Mouse (Mus musculus) CH12.LX (cell line): ENCODE measurements around the gene Arid5b. TPM values are rescaled to one million over a fixed set of nuclear protein-coding genes. Genes with fewer than 3 reads are reported as not detected.

Experiments
- DNase-seq: peaks from one replicate; pipeline ENCODE4 v3.0.0-alpha.2; 2013; ENCODE audit errors: extremely low read depth
- H3K27ac ChIP-seq: 2 replicates; pipeline ENCODE4 v1.5.1; 2012; ENCODE audit warnings: low read depth, mild to moderate bottlenecking, control low read depth, moderate library complexity; ENCODE audit not compliant: insufficient read depth
- H3K27me3 ChIP-seq: replicated peaks from 2 replicates; pipeline ENCODE3; 2012; ENCODE audit warnings: inconsistent platforms
- H3K36me3 ChIP-seq, 2 experiments: replicated peaks in 1 of 2; 2 replicates each; pipeline versions ENCODE3 to v1.6.1; 2012; ENCODE audit warnings: inconsistent platforms in 1 of 2, low read length in 1 of 2, mild to moderate bottlenecking in 1 of 2, mixed read lengths in 1 of 2, moderate library complexity in 1 of 2; ENCODE audit not compliant: control insufficient read depth in 1 of 2, insufficient read depth in 1 of 2
- H3K4me1 ChIP-seq, 2 experiments: 2 replicates each; pipeline ENCODE4 v1.6.1; 2012; ENCODE audit warnings: inconsistent platforms in 1 of 2, moderate library complexity in 1 of 2; ENCODE audit not compliant: insufficient read depth in 2 of 2, control insufficient read depth in 1 of 2
- H3K4me2 ChIP-seq: 2 replicates; pipeline ENCODE4 v1.6.1; 2012; ENCODE audit warnings: low read depth, mild to moderate bottlenecking, control low read depth; ENCODE audit not compliant: poor library complexity, insufficient read depth, severe bottlenecking
- H3K4me3 ChIP-seq, 3 experiments: fragments of 150-350 bp in 1 of 3; sonication (generic) in 1 of 3; replicated peaks in 1 of 3; 2 replicates each; pipeline versions ENCODE3 to v1.5.1; 2011 to 2012; ENCODE audit warnings: low read depth in 2 of 3, low read length in 2 of 3, mild to moderate bottlenecking in 2 of 3, moderate library complexity in 2 of 3, control low read depth in 1 of 3, improper control_type of control experiment in 1 of 3, inconsistent platforms in 1 of 3, mixed read lengths in 1 of 3; ENCODE audit not compliant: poor library complexity in 1 of 3
- H3K79me2 ChIP-seq: replicated peaks from 2 replicates; pipeline ENCODE4 v1.6.1; 2012; ENCODE audit warnings: mild to moderate bottlenecking, moderate library complexity; ENCODE audit not compliant: control insufficient read depth, poor library complexity, insufficient read depth, severe bottlenecking; ENCODE audit errors: extremely low read depth
- H3K9ac ChIP-seq: 2 replicates; pipeline ENCODE4 v1.6.1; 2012; ENCODE audit warnings: low read depth, mild to moderate bottlenecking, control low read depth, moderate library complexity; ENCODE audit not compliant: insufficient read depth
- H3K9me3 ChIP-seq: replicated peaks from 2 replicates; pipeline ENCODE3; 2012; ENCODE audit warnings: low read length, inconsistent platforms, mixed read lengths
- BHLHE40 ChIP-seq: IDR thresholded peaks from 2 replicates; pipeline ENCODE4 v1.6.1; 2011; ENCODE audit warnings: mild to moderate bottlenecking, low read depth, low read length, improper control_type of control experiment
- CHD2 ChIP-seq: IDR thresholded peaks from 2 replicates; pipeline ENCODE4 v1.6.1; 2011; ENCODE audit warnings: low read length, improper control_type of control experiment
- CTCF ChIP-seq, 2 experiments: IDR thresholded peaks in 1 of 2; conservative IDR thresholded peaks in 1 of 2; 2 replicates each; pipeline ENCODE4 v1.5.1; 2011 to 2012; ENCODE audit warnings: low read depth in 2 of 2, low read length in 2 of 2, improper control_type of control experiment in 1 of 2, inconsistent platforms in 1 of 2, mild to moderate bottlenecking in 1 of 2, moderate library complexity in 1 of 2
- ELF1 ChIP-seq: IDR thresholded peaks from 2 replicates; pipeline ENCODE4 v1.6.1; 2014; ENCODE audit warnings: low read depth, mild to moderate bottlenecking, inconsistent platforms, low read length, improper control_type of control experiment
- ETS1 ChIP-seq: conservative IDR thresholded peaks from 2 replicates; pipeline ENCODE4 v1.6.1; 2012; ENCODE audit warnings: low read depth, mild to moderate bottlenecking, inconsistent platforms, low read length, improper control_type of control experiment, moderate library complexity
- HCFC1 ChIP-seq: IDR thresholded peaks from 2 replicates; pipeline ENCODE4 v1.6.1; 2012; ENCODE audit warnings: low read depth, mild to moderate bottlenecking, inconsistent platforms, low read length, improper control_type of control experiment
- IRF4 ChIP-seq: IDR thresholded peaks from 2 replicates; pipeline ENCODE4 v1.6.1; 2014; ENCODE audit warnings: low read depth, mild to moderate bottlenecking, inconsistent platforms, low read length, improper control_type of control experiment
- JUN ChIP-seq: IDR thresholded peaks from 2 replicates; pipeline ENCODE4 v1.6.1; 2011; ENCODE audit warnings: low read depth, mild to moderate bottlenecking, low read length, improper control_type of control experiment, moderate library complexity; ENCODE audit not compliant: insufficient read depth
- MAX ChIP-seq: IDR thresholded peaks from 2 replicates; pipeline ENCODE4 v1.6.1; 2011; ENCODE audit warnings: low read length, improper control_type of control experiment
- MEF2A ChIP-seq: IDR thresholded peaks from 2 replicates; pipeline ENCODE4 v1.6.1; 2014; ENCODE audit warnings: low read depth, mild to moderate bottlenecking, inconsistent platforms, low read length, improper control_type of control experiment, borderline replicate concordance
- MXI1 ChIP-seq: IDR thresholded peaks from 2 replicates; pipeline ENCODE4 v1.6.1; 2011; ENCODE audit warnings: mild to moderate bottlenecking, low read depth, low read length, improper control_type of control experiment
- MYC ChIP-seq: IDR thresholded peaks from 2 replicates; pipeline ENCODE4 v1.6.1; 2011; ENCODE audit warnings: low read depth, mild to moderate bottlenecking, improper control_type of control experiment, low read length
- NELFE ChIP-seq: IDR thresholded peaks from 2 replicates; pipeline ENCODE4 v1.6.1; 2011; ENCODE audit warnings: low read depth, low read length, improper control_type of control experiment
- PAX5 ChIP-seq: IDR thresholded peaks from 2 replicates; pipeline ENCODE4 v1.6.1; 2012; ENCODE audit warnings: low read length, inconsistent platforms, mixed read lengths
- POLR2A ChIP-seq: IDR thresholded peaks from 2 replicates; pipeline ENCODE4 v1.6.1; 2011; ENCODE audit warnings: low read depth, mild to moderate bottlenecking, improper control_type of control experiment, low read length
- POLR2AphosphoS2 ChIP-seq: IDR thresholded peaks from 2 replicates; pipeline ENCODE4 v1.6.1; 2011; ENCODE audit warnings: low read depth, low read length, improper control_type of control experiment
- SIN3A ChIP-seq: IDR thresholded peaks from 2 replicates; pipeline ENCODE4 v1.6.1; 2012; ENCODE audit warnings: low read length, improper control_type of control experiment, inconsistent platforms
- SMC3 ChIP-seq: IDR thresholded peaks from 2 replicates; pipeline ENCODE4 v1.6.1; 2011; ENCODE audit warnings: low read depth, low read length, improper control_type of control experiment
- TBP ChIP-seq: conservative IDR thresholded peaks from 2 replicates; pipeline ENCODE4 v1.6.1; 2011; ENCODE audit warnings: low read depth, low read length, improper control_type of control experiment
- TCF12 ChIP-seq: IDR thresholded peaks from 2 replicates; pipeline ENCODE4 v1.6.1; 2014; ENCODE audit warnings: low read depth, mild to moderate bottlenecking, inconsistent platforms, low read length, improper control_type of control experiment
- USF1 ChIP-seq: IDR thresholded peaks from 2 replicates; pipeline ENCODE4 v1.6.1; 2014; ENCODE audit warnings: low read depth, mild to moderate bottlenecking, inconsistent platforms, low read length, improper control_type of control experiment
- USF2 ChIP-seq: conservative IDR thresholded peaks from 2 replicates; pipeline ENCODE4 v1.6.1; 2011; ENCODE audit warnings: low read depth, low read length, improper control_type of control experiment
- ZC3H11A ChIP-seq: IDR thresholded peaks from 2 replicates; pipeline ENCODE4 v1.6.1; 2012; ENCODE audit warnings: low read depth, mild to moderate bottlenecking, inconsistent platforms, low read length, improper control_type of control experiment
- ZMIZ1 ChIP-seq: IDR thresholded peaks from 2 replicates; pipeline ENCODE4 v1.6.1; 2012; ENCODE audit warnings: low read depth, mild to moderate bottlenecking, inconsistent platforms, low read length, improper control_type of control experiment
- ZNF384 ChIP-seq: IDR thresholded peaks from 2 replicates; pipeline ENCODE4 v1.6.1; 2012; ENCODE audit warnings: low read depth, low read length, improper control_type of control experiment, inconsistent platforms
- dilution Hi-C: fragments of 300-500 bp; cut with MboI; formaldehyde crosslinking; loops from 2 replicates; pipeline ENCODE4 v1.14.3; 2020; ENCODE audit warnings: low sequenced_read_pairs; ENCODE audit not compliant: extremely low pct_unique_long_range_greater_than_20kb, extremely low pct_ligation_motif_present
- in situ Hi-C: fragments of 300-500 bp; cut with MboI; formaldehyde crosslinking; loops from 3 replicates; pipeline ENCODE4 v1.14.3; 2019; ENCODE audit warnings: low sequenced_read_pairs, low pct_ligation_motif_present, low pct_unique_long_range_greater_than_20kb, mixed read lengths
- polyA plus RNA-seq: library from polyadenylated mRNA; unstranded; fragments of >175 nt; gene quantifications from 2 replicates; pipeline ENCODE4 v1.2.1, GENCODE M21; 2012; ENCODE audit warnings: low read depth; ENCODE audit not compliant: insufficient read length
- total RNA-seq, 2 experiments: library from RNA; depleted of rRNA; stranded (reverse); fragments of 300-350 nt in 1 of 2; fragments of >200 nt in 1 of 2; gene quantifications; 2 replicates each; pipeline ENCODE4 v1.2.3; 2012 to 2014

Arid5b gene
- total and polyA plus RNA-seq, 3 experiments, result 1.1 to 2.6 (median 1.8) TPM

GRCm38 (mm10) chr10:68126551-68126950 is 152.0 kb downstream of the Arid5b start:
- peaks cover 0 to 14% of the 10 kb centered on the region in 2 experiments for H3K36me3 ChIP-seq
- H3K27ac ChIP-seq, result no peak overlapping the region
- H3K79me2 ChIP-seq, result no peaks in the 10 kb centered on the region
- H3K4me3 ChIP-seq, result no peak overlapping the region
- no peak overlapping the region for H3K4me2 ChIP-seq
- peaks cover 16 to 58% of the 10 kb centered on the region in 2 experiments; a peak in 3 of 4 replicates for H3K4me1 ChIP-seq
- TF ChIP-seq ETS1, result no peak
- no peak for TF ChIP-seq MAX
- no peak for TF ChIP-seq MXI1
- TF ChIP-seq BHLHE40, result no peak
- no peak for TF ChIP-seq JUN
- TF ChIP-seq MYC, result no peak
- no peak for TF ChIP-seq CHD2
- no peak for TF ChIP-seq NELFE
- no peak for TF ChIP-seq SMC3
- no peak for TF ChIP-seq ZC3H11A
- TF ChIP-seq HCFC1, result no peak
- TF ChIP-seq USF2, result no peak
- no peak for TF ChIP-seq ELF1
- TF ChIP-seq POLR2AphosphoS2, result no peak
- TF ChIP-seq IRF4, result no peak
- no peak for TF ChIP-seq PAX5
- in situ Hi-C loops, result no loop called here
- H3K27me3 ChIP-seq, result no peaks in the 10 kb centered on the region
- H3K9me3 ChIP-seq, result no peaks in the 10 kb centered on the region
- no peak for DNase-seq
- H3K9ac ChIP-seq, result no peak overlapping the region
- dilution Hi-C loops, result no loop called here

GRCm38 (mm10) chr10:68125919-68126550 is 152.5 kb downstream of the Arid5b start:
- no peak for DNase-seq
- Histone ChIP-seq H3K27me3 (no peaks in the 10 kb centered on the region), H3K9me3 (no peaks in the 10 kb centered on the region), H3K27ac (no peak overlapping the region), H3K36me3 (peaks cover 0 to 9% of the 10 kb centered on the region in 2 experiments), H3K79me2 (no peaks in the 10 kb centered on the region), H3K4me2 (no peak overlapping the region), H3K9ac (no peak overlapping the region), H3K4me3 (no peak overlapping the region), H3K4me1 (peaks cover 16 to 58% of the 10 kb centered on the region in 2 experiments; a peak in 3 of 4 replicates)
- in situ Hi-C loops, result no loop called here
- TF ChIP-seq ZMIZ1, result no peak
- TF ChIP-seq USF1, result no peak
- TF ChIP-seq SIN3A, result no peak
- TF ChIP-seq MAX, result no peak
- TF ChIP-seq NELFE, result no peak
- TF ChIP-seq POLR2A, result no peak
- TF ChIP-seq MEF2A, result no peak
- no peak for TF ChIP-seq TBP
- no peak for TF ChIP-seq TCF12
- no peak for TF ChIP-seq ZNF384
- TF ChIP-seq SMC3, result no peak
- no peak for TF ChIP-seq CTCF (conservative IDR thresholded peaks at IDR 0.05 in 1 of 2, IDR thresholded peaks at IDR 0.05 in 1 of 2; ENCODE audit: low read depth in 2 of 2, low read length in 2 of 2)
- no peak for TF ChIP-seq MYC
- dilution Hi-C loops, result no loop called here
